Mouse (Mus musculus) CD4-positive, CD25-positive, alpha-beta regulatory T cell, adult 2 months (primary cell): ENCODE data around the gene Csnka2ip.

ENCODE experiments used
- DNase-seq: peaks from one replicate; pipeline ENCODE4 v3.0.0-alpha.2; 2012; ENCODE audit warnings: low read depth, low spot score

Csnka2ip gene

DNA sequence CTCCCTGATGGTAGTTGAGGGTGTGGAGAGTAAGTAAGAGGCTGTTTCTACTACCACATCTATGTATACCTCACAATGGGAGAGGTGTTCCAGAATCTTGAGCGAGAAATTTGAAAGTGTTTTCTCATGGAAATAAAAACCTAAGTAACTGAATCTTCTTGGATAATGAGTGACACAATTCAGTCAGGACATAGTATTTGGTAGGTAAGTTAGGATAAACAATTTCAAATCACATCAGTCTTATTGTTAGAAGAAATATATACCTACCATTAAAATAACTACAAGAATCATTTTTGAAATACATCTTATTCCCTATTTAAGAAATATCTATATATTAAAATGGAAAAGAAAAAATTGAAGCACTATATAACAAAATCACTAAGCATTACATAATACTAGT lies at the start of gene Csnka2ip:
Gene Csnka2ip (minus strand): TSS at position 101 of the 400 bp plus-strand sequence.
- DNase-seq = no peak

DNA sequence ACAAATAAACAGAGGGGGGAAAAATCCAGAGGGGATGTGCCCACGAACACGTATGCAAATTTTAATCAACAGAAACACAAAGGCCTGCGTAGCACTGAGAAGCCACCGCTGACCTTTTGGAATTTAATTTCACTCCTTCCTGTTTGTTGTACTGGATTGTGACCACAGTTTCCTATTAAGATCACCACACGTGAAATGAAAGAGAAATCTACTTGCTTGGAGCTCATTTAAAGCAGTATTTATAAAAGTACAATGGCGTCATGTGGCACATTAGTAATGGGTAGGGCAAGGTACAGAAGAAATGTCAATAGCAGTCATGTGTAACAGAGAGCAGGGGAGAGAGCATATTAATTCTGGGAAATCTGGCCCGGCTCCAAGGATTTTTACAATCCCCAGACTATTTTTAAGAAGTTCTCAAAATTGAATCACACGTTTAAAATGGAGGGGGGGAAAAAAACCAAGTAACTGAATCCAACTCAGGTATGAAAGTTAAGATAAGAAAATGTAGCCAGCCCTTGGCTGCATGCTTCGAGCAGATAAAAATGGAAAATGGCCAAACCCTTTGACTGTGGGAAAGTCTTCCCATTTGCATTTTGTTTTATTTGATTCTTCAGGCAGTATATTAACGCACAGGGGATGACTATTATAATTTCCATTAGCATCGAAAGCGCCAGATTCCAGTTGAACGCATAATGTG lies 47.5 kb upstream of the Csnka2ip start:
- DNase-seq = no peak

GRCm38 (mm10) chr16:64647771-64648170 lies 45.6 kb upstream of the Csnka2ip start:
- peak; percentile 14 for DNase-seq

- DNase-seq = no peak
Measured at GRCm38 (mm10) chr16:64635110-64635509, 32.9 kb upstream of the Csnka2ip start.

DNA sequence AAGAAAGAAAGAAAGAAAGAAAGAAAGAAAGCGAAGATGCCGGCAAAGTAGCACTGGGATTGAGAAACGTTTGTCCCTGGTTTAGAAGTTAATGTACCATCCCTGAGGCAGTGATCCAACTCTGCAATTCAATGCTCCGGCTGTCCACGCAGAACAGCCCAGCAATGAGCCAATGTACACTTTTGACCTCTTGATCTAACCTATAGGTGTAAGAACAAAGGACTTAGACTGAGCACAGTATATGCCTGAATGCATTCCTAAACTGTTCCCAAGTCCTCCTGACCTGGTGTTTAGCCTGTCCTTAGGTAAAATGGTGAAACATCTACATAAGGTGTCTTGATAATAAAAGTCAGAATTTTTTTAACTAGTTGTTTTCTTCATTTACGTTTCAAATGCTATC lies 17.9 kb upstream of the Csnka2ip start:
- no peak for DNase-seq

DNA sequence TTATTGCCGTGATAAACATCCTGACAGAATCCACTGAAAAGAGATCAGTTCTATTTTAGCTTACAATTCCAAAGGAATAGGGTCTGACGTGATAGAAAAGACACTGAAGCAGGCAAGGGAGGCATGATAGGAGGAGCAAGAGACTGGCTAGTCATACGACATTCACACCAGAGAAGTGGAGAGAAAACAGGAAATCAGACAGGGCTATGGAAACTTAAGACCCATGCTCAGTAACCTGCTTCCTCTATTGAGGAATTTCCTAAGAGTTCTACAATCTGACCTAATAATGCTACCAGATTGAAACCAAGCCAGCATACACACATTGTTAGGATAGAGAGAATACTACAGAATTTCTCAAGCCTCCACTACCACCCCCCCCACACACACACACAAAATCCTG lies 12.4 kb upstream of the Csnka2ip start:
- no peak for DNase-seq

GRCm38 (mm10) chr16:64607793-64608192 lies 5.6 kb upstream of the Csnka2ip start:
- no peak for DNase-seq

GRCm38 (mm10) chr16:64586825-64587224 lies 15.4 kb downstream of the Csnka2ip start:
- DNase-seq = no peak

DNA sequence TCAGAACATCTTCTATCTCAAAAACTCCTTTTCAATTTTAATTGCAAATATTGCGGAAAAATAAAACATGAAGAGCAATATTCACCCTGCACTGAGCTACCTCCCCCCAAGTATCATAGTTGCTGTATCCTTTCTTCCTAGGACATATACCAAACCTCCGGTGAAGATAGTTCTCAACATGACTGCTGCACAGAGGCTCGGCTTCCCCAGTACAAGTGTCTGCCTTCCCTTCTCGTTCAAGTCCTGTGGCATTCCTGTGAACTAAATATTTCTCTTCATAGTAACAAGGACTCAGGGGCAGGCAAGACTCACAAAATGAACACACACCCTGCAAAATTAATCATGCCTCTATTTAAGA lies 16.0 kb downstream of the Csnka2ip start:
- DNase-seq = no peak

DNA sequence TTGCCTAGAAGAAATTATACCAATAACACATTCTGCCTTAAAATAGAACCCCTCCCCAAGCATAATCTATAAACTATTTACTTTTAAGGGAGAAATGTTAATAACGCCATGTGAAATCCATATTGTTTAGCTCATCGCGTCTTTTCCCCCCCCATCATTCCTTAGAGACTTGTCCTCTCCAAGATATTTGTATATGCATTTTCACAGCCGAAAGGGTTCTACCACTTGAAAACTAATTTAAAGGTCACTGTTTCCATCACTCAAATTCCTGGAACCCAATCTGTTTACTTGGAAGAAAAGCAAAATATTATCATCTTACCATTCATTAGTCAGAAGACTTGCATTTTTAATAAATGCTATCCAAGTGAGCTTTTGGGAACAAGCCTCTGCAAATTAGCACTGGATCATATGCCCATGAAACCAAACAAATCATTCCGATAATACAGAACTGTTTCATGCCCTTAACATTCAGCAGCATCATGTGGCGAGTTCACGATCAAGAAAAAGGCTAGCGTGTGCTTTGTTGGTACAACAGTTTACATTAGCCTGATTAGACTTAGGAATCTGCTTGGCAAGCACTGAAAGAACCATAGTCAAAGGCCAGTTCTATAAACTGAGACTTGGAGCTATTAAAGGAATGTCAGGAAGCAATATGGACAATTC lies 16.5 kb downstream of the Csnka2ip start:
- DNase-seq = no peak

DNA sequence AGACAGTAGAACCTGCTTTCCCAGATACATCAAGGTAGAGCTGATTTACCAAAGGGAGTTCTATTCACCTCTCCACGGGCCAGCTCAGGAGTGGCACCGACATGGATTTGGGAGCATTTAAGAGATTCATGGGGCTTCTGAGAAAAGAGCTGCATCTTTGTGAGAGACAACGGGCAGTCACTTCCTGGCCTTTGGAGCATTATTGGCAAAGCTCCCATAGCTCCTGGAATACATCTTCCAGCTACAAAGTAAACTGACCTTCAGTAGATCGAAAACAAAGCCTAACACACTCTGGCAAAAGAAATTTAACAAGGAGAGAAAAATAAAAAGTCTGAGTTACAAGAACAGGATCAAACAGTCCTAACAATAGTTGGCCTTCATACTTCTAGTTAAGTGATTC lies 17.6 kb downstream of the Csnka2ip start:
- no peak for DNase-seq

DNA sequence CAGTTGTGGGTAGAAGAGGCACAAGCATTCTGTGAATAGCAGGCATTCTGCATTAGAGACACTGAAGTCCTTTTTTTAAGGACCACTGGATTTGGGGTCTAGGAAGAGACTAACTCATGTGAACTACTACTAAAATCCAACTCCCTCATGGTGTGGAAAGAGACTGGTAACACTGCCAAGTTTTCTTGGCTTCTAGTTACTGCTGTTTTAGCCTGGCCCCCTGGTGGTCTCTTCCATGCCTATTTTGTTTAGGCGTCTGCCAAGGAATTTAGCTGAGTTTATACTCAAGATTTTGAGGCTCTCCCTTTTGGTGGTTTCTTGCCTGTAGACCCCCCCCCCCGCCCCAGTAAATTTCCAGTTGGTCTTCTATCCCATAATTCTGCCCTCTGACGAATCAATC lies 18.8 kb downstream of the Csnka2ip start:
- DNase-seq = no peak

DNA sequence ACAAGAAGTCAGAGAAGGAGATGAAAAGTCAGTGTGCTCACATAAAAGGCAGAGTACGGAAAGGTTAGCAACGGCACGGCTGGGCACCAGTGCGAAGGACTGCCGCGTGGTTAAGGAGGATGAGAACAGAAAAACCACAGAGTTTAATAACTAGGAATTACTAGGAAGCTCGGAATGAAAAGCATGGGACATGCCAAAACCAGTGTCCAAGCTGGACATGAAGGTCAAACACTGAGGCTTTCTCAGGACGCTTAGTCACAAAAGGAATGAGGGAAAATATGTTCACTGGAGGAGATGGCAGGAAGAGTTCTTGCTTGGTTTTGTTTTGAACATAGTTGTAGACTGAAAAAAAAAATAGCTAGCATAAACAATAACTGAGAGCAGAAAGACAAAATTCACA lies 32.7 kb downstream of the Csnka2ip start:
- no peak for DNase-seq

- DNase-seq = no peak
Measured at GRCm38 (mm10) chr16:64563081-64563480, 39.1 kb downstream of the Csnka2ip start.

DNA sequence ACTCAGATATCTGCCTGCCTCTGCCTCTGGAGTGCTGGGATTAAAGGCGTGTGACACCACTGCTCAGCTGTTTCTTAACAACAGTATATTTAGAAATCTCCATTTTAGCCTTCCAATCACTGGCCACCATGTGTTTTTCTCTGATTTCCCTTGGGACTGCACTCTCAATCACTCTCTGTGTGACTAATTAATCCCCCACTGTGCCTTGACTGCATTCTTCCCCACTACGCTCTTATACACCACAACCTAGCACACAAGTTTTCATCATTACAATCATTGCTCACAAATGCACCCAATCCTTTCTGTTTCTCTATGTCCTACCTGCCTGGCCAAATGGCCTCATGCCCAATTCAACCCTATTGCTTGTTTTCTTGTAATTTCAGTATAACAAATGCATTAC lies 43.7 kb downstream of the Csnka2ip start:
- no peak for DNase-seq

DNA sequence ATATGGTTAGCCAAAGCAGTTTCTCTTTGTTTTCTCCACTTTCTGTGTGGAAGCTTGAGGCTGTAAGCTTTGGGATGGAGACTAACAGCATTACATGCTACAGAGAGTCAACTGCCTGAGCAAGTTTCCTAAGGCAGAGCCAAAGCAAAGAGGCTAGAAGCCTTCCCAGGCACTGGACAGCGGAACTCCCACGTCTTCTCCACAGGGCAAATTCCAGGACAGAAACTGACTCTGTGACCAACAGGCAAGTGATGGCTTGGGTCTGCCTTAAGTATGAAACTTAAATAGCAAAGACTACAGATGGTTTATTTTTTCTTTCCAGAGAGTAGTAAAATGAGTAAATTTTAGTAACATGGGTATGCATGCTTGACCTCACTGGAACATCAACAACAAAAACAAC lies 75.3 kb downstream of the Csnka2ip start:
- DNase-seq = no peak

DNA sequence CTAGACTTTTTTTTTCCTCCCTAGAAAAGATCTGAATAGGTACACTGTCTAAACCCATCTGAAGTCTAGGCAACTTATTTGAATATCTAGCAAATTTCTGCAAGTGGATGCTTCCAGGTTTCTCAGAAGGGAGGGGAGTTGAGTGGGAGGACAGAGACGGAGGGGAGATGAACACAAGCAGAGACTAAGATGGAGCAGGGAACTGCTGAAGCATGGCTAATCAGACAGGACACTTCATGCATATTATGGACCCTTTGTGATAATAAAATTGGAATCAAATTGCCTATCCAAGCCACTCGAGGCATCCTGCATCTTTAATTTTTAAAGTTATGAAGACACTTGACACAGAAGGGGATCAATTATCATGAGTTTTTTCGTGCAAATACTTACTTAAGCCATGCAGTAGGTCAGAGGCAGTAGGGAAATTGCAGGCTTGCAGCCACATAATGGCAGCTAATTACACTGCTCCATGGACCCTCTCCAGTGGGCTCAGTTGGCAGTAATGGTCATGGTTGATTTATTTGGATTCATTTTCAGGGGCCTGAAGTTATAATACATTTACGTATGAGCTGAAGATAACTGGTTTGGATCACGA lies 78.1 kb downstream of the Csnka2ip start:
- DNase-seq = no peak

GRCm38 (mm10) chr16:64513423-64513822 lies 88.8 kb downstream of the Csnka2ip start:
- DNase-seq = no peak
